ENCODE assay signal across 17 mouse cellular contexts in the genomic region with DNA sequence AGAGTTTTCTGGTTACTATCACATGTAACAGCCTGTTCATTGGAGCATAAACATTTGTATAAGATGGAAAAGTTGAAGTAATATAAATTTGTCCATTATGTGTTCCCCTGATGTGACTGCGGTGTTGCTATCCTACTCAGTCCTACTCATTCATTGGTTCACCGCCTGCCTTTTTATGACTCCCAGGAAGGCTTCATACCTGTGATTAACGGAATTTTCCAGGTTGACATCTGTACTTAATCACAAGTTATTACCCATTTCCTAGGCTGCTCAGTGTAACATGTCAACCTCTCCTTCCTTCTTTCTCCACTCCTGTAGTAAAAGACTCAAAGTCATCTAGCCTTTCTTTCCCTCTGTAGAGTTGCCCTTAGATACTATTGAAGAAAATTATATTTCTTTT.
"Had no signal": no experiment of that assay in that cellular context is flagged by ENCODE, and none has a peak within 500 bp of the region (broad histone marks: within the 10 kb centered on the region; RNA-seq: fewer than 3 reads in every experiment).

No protein-coding gene starts in this region.

- H3K4me3 ChIP-seq: layer of hippocampus, adult 2 months; limb, embryonic 15.5 days; midbrain, embryonic 12.5 days; myocyte; neural tube, embryonic 13.5 days had no signal

- H3K36me3 ChIP-seq: limb, embryonic 15.5 days; midbrain, embryonic 12.5 days; neural tube, embryonic 13.5 days had no signal

- H3K27me3 ChIP-seq: limb, embryonic 15.5 days; midbrain, embryonic 12.5 days; neural tube, embryonic 13.5 days had no signal

- H3K4me2 ChIP-seq: limb, embryonic 15.5 days; liver, embryonic 11.5 days; lung, embryonic 14.5 days; midbrain, embryonic 12.5 days; neural tube, embryonic 13.5 days had no signal

- H3K4me1 ChIP-seq: limb, embryonic 15.5 days; midbrain, embryonic 12.5 days; neural tube, embryonic 13.5 days had no signal

- ATAC-seq: intestine, postnatal 0 days; liver, postnatal 0 days; lung, postnatal 0 days had no signal

- H3K27ac ChIP-seq: kidney, postnatal 0 days; layer of hippocampus, adult 2 months; limb, embryonic 15.5 days; liver, embryonic 14.5 days; macrophage; midbrain, embryonic 12.5 days; neural tube, embryonic 13.5 days had no signal

- DNase-seq: layer of hippocampus, adult 9-11 months; liver, postnatal 0 days; retina, postnatal 1 day; thymus, adult 18-20 months; thymus, postnatal 36 days had no signal

- H3K9me3 ChIP-seq: limb, embryonic 15.5 days; midbrain, embryonic 12.5 days; neural tube, embryonic 13.5 days had no signal

- H3K9ac ChIP-seq: limb, embryonic 15.5 days; liver, embryonic 14.5 days; liver, postnatal 0 days; lung, embryonic 14.5 days; midbrain, embryonic 12.5 days; neural tube, embryonic 13.5 days had no signal
